Mouse (Mus musculus): ENCODE measurements around the gene Kl.

Gene Kl

GRCm38 (mm10) chr5:151034715-151035512, 82.5 kb downstream of the Kl start:
- DNase-seq = peak; percentile 34 to 36

- peak; percentile 65 to 67 for DNase-seq
Measured at GRCm38 (mm10) chr5:151037871-151038270, 85.5 kb downstream of the Kl start.

DNA sequence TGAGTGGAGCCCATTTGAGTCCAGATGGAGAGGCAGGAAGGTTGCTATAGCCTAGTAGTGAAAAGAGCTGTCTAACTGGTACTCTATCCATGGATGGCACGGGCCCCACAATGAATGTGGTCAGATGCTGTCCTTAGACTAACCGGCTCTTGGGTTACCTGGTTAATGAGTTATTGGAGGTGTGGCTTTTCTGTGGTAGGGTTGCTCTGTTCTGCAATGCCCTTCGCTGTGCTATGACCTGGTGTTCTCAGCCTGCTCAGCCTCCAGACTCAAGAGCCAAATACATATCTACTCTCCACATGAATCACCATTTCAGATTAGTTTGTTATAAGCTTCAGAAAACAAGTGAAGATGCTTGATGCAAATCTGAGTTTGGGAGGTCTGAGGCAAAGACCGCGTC, 90.5 kb downstream of the Kl start:
- no peak for DNase-seq

Data from cerebellum, postnatal 14 days (tissue).